Mouse (Mus musculus) MEL (cell line): ENCODE measurements around the gene Spen. TPM values are rescaled to one million over a fixed set of nuclear protein-coding genes. Genes with fewer than 3 reads are reported as not detected.

ENCODE experiments used
- DNase-seq: peaks from one replicate; pipeline ENCODE4 v3.0.0; 2011; ENCODE audit warnings: low read depth, low spot score
- H3K27ac ChIP-seq: 2 replicates; pipeline ENCODE4 v1.5.1; 2012; ENCODE audit warnings: low read depth, mild to moderate bottlenecking, control low read depth, low read length, moderate library complexity; ENCODE audit not compliant: control insufficient read depth
- H3K27me3 ChIP-seq, 2 experiments: fragments of 150-350 bp in 1 of 2; sonication (generic) in 1 of 2; 2 replicates each; pipeline ENCODE4 v1.6.1; 2012; ENCODE audit warnings: low read length in 2 of 2, mild to moderate bottlenecking in 2 of 2, improper control_type of control experiment in 1 of 2, moderate library complexity in 1 of 2; ENCODE audit not compliant: insufficient read depth in 2 of 2, control insufficient read depth in 1 of 2
- H3K36me3 ChIP-seq, 2 experiments: 2 replicates each; pipeline ENCODE4 v1.6.1; 2012 to 2014; ENCODE audit warnings: low read length in 2 of 2, improper control_type of control experiment in 1 of 2, inconsistent platforms in 1 of 2, mild to moderate bottlenecking in 1 of 2; ENCODE audit not compliant: insufficient read depth in 2 of 2, control insufficient read depth in 1 of 2
- H3K4me1 ChIP-seq, 2 experiments: fragments of 150-350 bp in 1 of 2; sonication (generic) in 1 of 2; 2 replicates each; pipeline ENCODE4 v1.6.1; 2012; ENCODE audit warnings: low read length in 2 of 2, improper control_type of control experiment in 1 of 2, mild to moderate bottlenecking in 1 of 2; ENCODE audit not compliant: insufficient read depth in 2 of 2, control insufficient read depth in 1 of 2
- H3K4me3 ChIP-seq, 2 experiments: fragments of 150-350 bp in 1 of 2; sonication (generic) in 1 of 2; 2 replicates each; pipeline ENCODE4 v1.5.1; 2012; ENCODE audit warnings: low read depth in 2 of 2, low read length in 2 of 2, mild to moderate bottlenecking in 2 of 2, moderate library complexity in 2 of 2, control low read depth in 1 of 2, improper control_type of control experiment in 1 of 2; ENCODE audit not compliant: control insufficient read depth in 1 of 2, insufficient read depth in 1 of 2
- H3K79me2 ChIP-seq: 2 replicates; pipeline ENCODE4 v1.6.1; 2012; ENCODE audit warnings: mild to moderate bottlenecking, low read length, moderate library complexity; ENCODE audit not compliant: control insufficient read depth, poor library complexity, insufficient read depth
- H3K9ac ChIP-seq: 2 replicates; pipeline ENCODE4 v1.6.1; 2012; ENCODE audit warnings: low read depth, mild to moderate bottlenecking, control low read depth, low read length, moderate library complexity; ENCODE audit not compliant: control insufficient read depth, poor library complexity, severe bottlenecking
- H3K9me3 ChIP-seq: fragments of 150-350 bp; sonication (generic); replicated peaks from 2 replicates; pipeline ENCODE4 v1.6.1; 2012; ENCODE audit warnings: mild to moderate bottlenecking, low read length, improper control_type of control experiment, moderate library complexity; ENCODE audit not compliant: insufficient read depth
- CTCF ChIP-seq, 3 experiments: IDR thresholded peaks in 2 of 3; conservative IDR thresholded peaks in 1 of 3; 2 replicates each; pipeline ENCODE4 v1.5.1; 2011 to 2012; ENCODE audit warnings: low read length in 3 of 3, low read depth in 2 of 3, mild to moderate bottlenecking in 2 of 3, improper control_type of control experiment in 1 of 3, inconsistent platforms in 1 of 3, mixed read lengths in 1 of 3, moderate library complexity in 1 of 3; ENCODE audit not compliant: control insufficient read depth in 1 of 3, insufficient read depth in 1 of 3, poor library complexity in 1 of 3, severe bottlenecking in 1 of 3
- E2F4 ChIP-seq: IDR thresholded peaks from 2 replicates; pipeline ENCODE4 v1.6.1; 2011; ENCODE audit warnings: low read depth, low read length, improper control_type of control experiment, borderline replicate concordance
- ELF1 ChIP-seq: IDR thresholded peaks from 2 replicates; pipeline ENCODE4 v1.6.1; 2014; ENCODE audit warnings: low read depth, mild to moderate bottlenecking, inconsistent platforms, low read length, improper control_type of control experiment, moderate library complexity
- EP300 ChIP-seq, 2 experiments: IDR thresholded peaks; 2 replicates each; pipeline ENCODE4 v1.6.1; 2011; ENCODE audit warnings: improper control_type of control experiment in 2 of 2, low read length in 2 of 2, low read depth in 1 of 2, mild to moderate bottlenecking in 1 of 2
- ETS1 ChIP-seq: IDR thresholded peaks from 2 replicates; pipeline ENCODE4 v1.6.1; 2012; ENCODE audit warnings: low read depth, mild to moderate bottlenecking, inconsistent platforms, low read length, improper control_type of control experiment, moderate library complexity
- HCFC1 ChIP-seq: IDR thresholded peaks from 2 replicates; pipeline ENCODE4 v1.6.1; 2012; ENCODE audit warnings: low read depth, mild to moderate bottlenecking, inconsistent platforms, low read length, improper control_type of control experiment, moderate library complexity
- JUND ChIP-seq: IDR thresholded peaks from 2 replicates; pipeline ENCODE4 v1.6.1; 2011; ENCODE audit warnings: low read depth, mild to moderate bottlenecking, improper control_type of control experiment, low read length
- KAT2A ChIP-seq: conservative IDR thresholded peaks from 2 replicates; pipeline ENCODE4 v1.6.1; 2012; ENCODE audit warnings: low read depth, low read length, improper control_type of control experiment, inconsistent platforms
- MAFK ChIP-seq: IDR thresholded peaks from 2 replicates; pipeline ENCODE4 v1.6.1; 2011; ENCODE audit warnings: low read depth, mild to moderate bottlenecking, low read length, improper control_type of control experiment, borderline replicate concordance
- MAX ChIP-seq: IDR thresholded peaks from 2 replicates; pipeline ENCODE4 v1.6.1; 2011; ENCODE audit warnings: low read length, improper control_type of control experiment
- MEF2A ChIP-seq: IDR thresholded peaks from 2 replicates; pipeline ENCODE4 v1.6.1; 2014; ENCODE audit warnings: low read depth, mild to moderate bottlenecking, inconsistent platforms, low read length, improper control_type of control experiment; ENCODE audit not compliant: poor library complexity, insufficient replicate concordance, severe bottlenecking; ENCODE audit errors: extremely low read depth
- MXI1 ChIP-seq: IDR thresholded peaks from 2 replicates; pipeline ENCODE4 v1.6.1; 2011; ENCODE audit warnings: mild to moderate bottlenecking, low read depth, low read length, improper control_type of control experiment
- MYC ChIP-seq: IDR thresholded peaks from 2 replicates; pipeline ENCODE4 v1.6.1; 2011; ENCODE audit warnings: low read depth, mild to moderate bottlenecking, low read length, improper control_type of control experiment, moderate library complexity
- NELFE ChIP-seq: IDR thresholded peaks from 2 replicates; pipeline ENCODE4 v1.6.1; 2011; ENCODE audit warnings: low read depth, low read length, improper control_type of control experiment
- NRF1 ChIP-seq: IDR thresholded peaks from 2 replicates; pipeline ENCODE4 v1.6.1; 2014; ENCODE audit warnings: low read depth, mild to moderate bottlenecking, inconsistent platforms, low read length, improper control_type of control experiment, moderate library complexity; ENCODE audit not compliant: poor library complexity, insufficient read depth, severe bottlenecking
- POLR2A ChIP-seq, 2 experiments: IDR thresholded peaks; 2 replicates each; pipeline ENCODE4 v1.6.1; 2011 to 2012; ENCODE audit warnings: low read length in 2 of 2, mild to moderate bottlenecking in 2 of 2, control low read depth in 1 of 2, improper control_type of control experiment in 1 of 2, low read depth in 1 of 2, moderate library complexity in 1 of 2; ENCODE audit not compliant: control insufficient read depth in 1 of 2, insufficient read depth in 1 of 2, poor library complexity in 1 of 2
- POLR2AphosphoS2 ChIP-seq: IDR thresholded peaks from 2 replicates; pipeline ENCODE4 v1.6.1; 2011; ENCODE audit warnings: low read length, improper control_type of control experiment
- RCOR1 ChIP-seq: IDR thresholded peaks from 2 replicates; pipeline ENCODE4 v1.6.1; 2012; ENCODE audit warnings: low read depth, mild to moderate bottlenecking, inconsistent platforms, low read length, improper control_type of control experiment
- SIN3A ChIP-seq: IDR thresholded peaks from 2 replicates; pipeline ENCODE4 v1.6.1; 2012; ENCODE audit warnings: low read length, improper control_type of control experiment, inconsistent platforms
- TAL1 ChIP-seq: IDR thresholded peaks from 2 replicates; pipeline ENCODE4 v1.6.1; 2012; ENCODE audit warnings: mild to moderate bottlenecking, inconsistent platforms, low read length, moderate library complexity, mixed read lengths
- TBP ChIP-seq: IDR thresholded peaks from 2 replicates; pipeline ENCODE4 v1.8.0; 2011; ENCODE audit warnings: low read depth, low read length, improper control_type of control experiment
- TCF12 ChIP-seq: IDR thresholded peaks from 2 replicates; pipeline ENCODE4 v1.6.1; 2014; ENCODE audit warnings: low read depth, mild to moderate bottlenecking, inconsistent platforms, low read length, improper control_type of control experiment, moderate library complexity
- UBTF ChIP-seq: IDR thresholded peaks from 2 replicates; pipeline ENCODE4 v1.6.1; 2012; ENCODE audit warnings: low read depth, mild to moderate bottlenecking, inconsistent platforms, low read length, improper control_type of control experiment, moderate library complexity, borderline replicate concordance; ENCODE audit not compliant: insufficient read depth
- USF1 ChIP-seq: IDR thresholded peaks from 2 replicates; pipeline ENCODE4 v1.6.1; 2014; ENCODE audit warnings: low read depth, mild to moderate bottlenecking, inconsistent platforms, low read length, improper control_type of control experiment, moderate library complexity
- USF2 ChIP-seq, 2 experiments: IDR thresholded peaks; 2 replicates each; pipeline ENCODE4 v1.6.1; 2011 to 2012; ENCODE audit warnings: improper control_type of control experiment in 2 of 2, low read length in 2 of 2, borderline replicate concordance in 1 of 2, inconsistent platforms in 1 of 2, low read depth in 1 of 2, mild to moderate bottlenecking in 1 of 2; ENCODE audit not compliant: insufficient read depth in 1 of 2
- ZKSCAN1 ChIP-seq: IDR thresholded peaks from 2 replicates; pipeline ENCODE4 v1.6.1; 2012; ENCODE audit warnings: low read depth, mild to moderate bottlenecking, inconsistent platforms, low read length, improper control_type of control experiment, moderate library complexity
- ZNF384 ChIP-seq: IDR thresholded peaks from 2 replicates; pipeline ENCODE4 v1.6.1; 2012; ENCODE audit warnings: low read depth, mild to moderate bottlenecking, inconsistent platforms, low read length, improper control_type of control experiment
- polyA plus RNA-seq, 2 experiments: library from polyadenylated mRNA; stranded (reverse) in 1 of 2; unstranded in 1 of 2; fragments of >175 nt in 1 of 2; fragments of >200 nt in 1 of 2; gene quantifications; 2 replicates each; pipeline versions ENCODE4 v1.2.1 to v1.2.4; 2012; ENCODE audit warnings: low replicate concordance in 2 of 2, low read depth in 1 of 2; ENCODE audit not compliant: insufficient read length in 2 of 2, insufficient read depth in 1 of 2, missing spikeins in 1 of 2
- total RNA-seq: library from RNA; depleted of rRNA; stranded (reverse); fragments of 300-350 nt; gene quantifications from 2 replicates; pipeline ENCODE4 v1.2.3, GENCODE M21; 2012

The Spen gene
- total and polyA plus RNA-seq, 3 experiments: 11.9 to 102 (median 46.9) TPM

DNA sequence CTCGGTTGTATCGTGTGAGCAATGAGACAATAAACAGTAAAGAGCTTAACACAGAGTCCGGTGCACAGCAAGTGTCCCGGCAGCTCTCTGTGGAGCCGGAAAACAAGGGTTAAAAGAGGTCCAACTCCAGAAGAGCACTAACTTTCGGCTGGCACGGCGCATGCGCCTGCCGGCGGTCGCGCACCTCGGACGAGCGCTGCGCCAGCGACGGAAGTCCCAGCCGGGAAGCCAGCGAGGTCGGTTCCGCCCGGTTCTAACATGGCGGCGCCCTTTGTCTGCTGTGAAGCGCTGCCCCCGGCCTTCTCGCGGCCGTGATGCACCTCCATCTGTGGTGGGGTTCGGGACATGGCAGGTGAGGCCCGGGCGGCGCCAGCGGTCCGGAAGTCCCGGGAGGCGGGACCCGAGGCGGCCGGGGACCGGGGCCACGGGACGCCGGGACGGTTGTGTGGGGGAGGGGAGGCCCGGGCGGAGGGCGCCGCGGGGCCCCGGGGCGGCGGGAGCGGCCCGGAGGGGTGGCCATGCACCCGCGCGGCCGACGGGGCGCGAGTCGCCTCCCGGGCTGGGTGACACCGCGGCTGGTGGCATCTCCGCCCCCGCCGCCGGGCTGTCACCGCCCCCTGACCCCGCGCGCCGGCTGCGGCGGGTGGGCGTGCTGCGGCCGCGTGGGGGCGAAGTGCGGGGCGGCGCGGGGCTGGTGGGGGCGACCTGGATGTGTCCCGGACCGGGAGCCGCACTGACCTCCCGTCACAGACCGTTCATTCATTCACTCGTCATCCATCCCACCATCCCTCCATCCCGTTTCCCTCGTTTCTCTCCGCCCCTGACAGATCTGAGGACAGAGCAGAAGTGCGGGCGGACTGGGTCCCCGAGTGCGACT lies 93.7 kb downstream of the Spen start, which contains the start of gene Zbtb17:
Zbtb17 (plus strand) TSS at position 204 of the 877 bp plus-strand sequence.
- Histone ChIP-seq H3K9ac (peak within 1 kb of the TSS; percentile 91), H3K4me3 (peak within 1 kb of the TSS; percentile 78 to 88), H3K9me3 (no peaks in the 10 kb centered on the region), H3K27me3 (no peaks in the 10 kb centered on the region), H3K4me1 (peaks cover 0 to 13% of the 10 kb centered on the region in 2 experiments; a peak in 2 of 4 replicates), H3K79me2 (peaks cover 12% of the 10 kb centered on the region), H3K36me3 (peaks cover 2 to 6% of the 10 kb centered on the region in 2 experiments; a peak in 1 of 4 replicates), H3K27ac (peak within 1 kb of the TSS; percentile 51)
- peak; percentile 92 for DNase-seq
- TF ChIP-seq MEF2A (no peak), MXI1 (peak; percentile 61; the same call in 1 of the 2 replicates), ETS1 (no peak), KAT2A (peak; percentile 95), TAL1 (no peak), POLR2AphosphoS2 (no peak), NRF1 (peak; percentile 96), MAFK (no peak), JUND (no peak), MAX (0 out of 2 replicates have a peak, but pooled peaks have one; percentile 23), TBP (peak; percentile 58; the same call in 1 of the 2 replicates), TCF12 (peak; percentile 63; the same call in 1 of the 2 replicates), ELF1 (peak; percentile 99), RCOR1 (no peak), HCFC1 (peak; percentile 99), SIN3A (peak; percentile 97), USF2 (IDR thresholded peaks at IDR 0.05; ENCODE audit: borderline replicate concordance in 1 of 2, insufficient read depth in 1 of 2, low read depth in 1 of 2, low read length in 2 of 2) (no peak), EP300 (IDR thresholded peaks at IDR 0.05; ENCODE audit: low read depth in 1 of 2, low read length in 2 of 2) (peak in 1 of 2 experiments; percentile 34; a peak in 1 of 4 replicates), E2F4 (no peak), POLR2A (IDR thresholded peaks at IDR 0.05; ENCODE audit: control insufficient read depth in 1 of 2, insufficient read depth in 1 of 2, low read depth in 1 of 2, low read length in 2 of 2, poor library complexity in 1 of 2) (peak; percentile 65 to 75; a peak in 3 of 4 replicates), USF1 (peak; percentile 39), ZNF384 (no peak), NELFE (peak; percentile 76), CTCF (IDR thresholded peaks at IDR 0.05 in 2 of 3, conservative IDR thresholded peaks at IDR 0.05 in 1 of 3; ENCODE audit: control insufficient read depth in 1 of 3, insufficient read depth in 1 of 3, low read depth in 2 of 3, low read length in 3 of 3, poor library complexity in 1 of 3, severe bottlenecking in 1 of 3) (no peak), ZKSCAN1 (no peak), MYC (no peak), UBTF (no peak)
